Mouse (Mus musculus) liver, embryonic 14.5 days (tissue): ENCODE measurements around the gene Ddx5.

Experiments
- CTCF ChIP-seq: IDR thresholded peaks from 2 replicates; pipeline ENCODE4 v1.5.1; 2016; ENCODE audit warnings: antibody characterized with exemption, low read depth, control low read depth
- EP300 ChIP-seq: IDR thresholded peaks from 2 replicates; pipeline ENCODE4 v1.6.1; 2016; ENCODE audit warnings: antibody characterized with exemption, low read depth

GRCm38 (mm10) chr11:106776960-106777359 is 12.0 kb downstream of the Ddx5 start:
- TF ChIP-seq CTCF (no peak), EP300 (no peak)
